Comparison of ENCODE assay signal across 8 mouse cellular contexts in genomic region chr8:107587995-107588780, GRCm38 (mm10). TPM values are rescaled to one million over a fixed set of nuclear protein-coding genes. Genes with fewer than 3 reads are reported as not detected.
DNase-seq lines count a peak whose midpoint lies in the region; ATAC-seq and TF ChIP-seq lines count a peak whose summit lies in the region.

TSS of gene Psmd7 (minus strand) at chr8:107588464.

- peak within 1 kb of the TSS; percentile 97 for H3K4me3 ChIP-seq in forebrain, embryonic 10.5 days
- peak within 1 kb of the TSS; percentile 88 for H3K4me3 ChIP-seq in heart, embryonic 15.5 days
- H3K4me3 ChIP-seq in liver, embryonic 14.5 days (ENCODE audit: insufficient read depth in 1 of 2, low read depth in 2 of 2, low read length in 2 of 2), result peak within 1 kb of the TSS; percentile 92 to 99
- peak within 1 kb of the TSS; percentile 80 for H3K4me3 ChIP-seq in neural tube, embryonic 11.5 days (ENCODE audit: low read depth, low read length)
- H3K4me3 ChIP-seq in stomach, postnatal 0 days (ENCODE audit: low read depth, low read length), result peak within 1 kb of the TSS; percentile 89

- H3K36me3 ChIP-seq in forebrain, embryonic 10.5 days (replicated peaks), result peaks cover 36% of the 10 kb centered on the region
- peaks cover 27% of the 10 kb centered on the region for H3K36me3 ChIP-seq in heart, embryonic 15.5 days
- peaks cover 31% of the 10 kb centered on the region for H3K36me3 ChIP-seq in liver, embryonic 14.5 days (replicated peaks; ENCODE audit: control insufficient read depth, insufficient read depth, low read depth)
- peaks cover 10% of the 10 kb centered on the region for H3K36me3 ChIP-seq in neural tube, embryonic 11.5 days (ENCODE audit: control insufficient read depth, insufficient read depth, low read length)
- H3K36me3 ChIP-seq in stomach, postnatal 0 days (ENCODE audit: control insufficient read depth, insufficient read depth, low read length), result peaks cover 12% of the 10 kb centered on the region

- peak within 1 kb of the TSS; percentile 93 for H3K27ac ChIP-seq in forebrain, embryonic 10.5 days
- peak within 1 kb of the TSS; percentile 82 for H3K27ac ChIP-seq in heart, embryonic 15.5 days
- peak within 1 kb of the TSS; percentile 45 for H3K27ac ChIP-seq in liver, embryonic 14.5 days
- H3K27ac ChIP-seq in neural tube, embryonic 11.5 days (ENCODE audit: low read depth, low read length), result peak within 1 kb of the TSS; percentile 28
- peak within 1 kb of the TSS; percentile 83 for H3K27ac ChIP-seq in stomach, postnatal 0 days (replicated peaks)

- H3K27me3 ChIP-seq in forebrain, embryonic 10.5 days (ENCODE audit: poor library complexity, severe bottlenecking), result no peaks in the 10 kb centered on the region
- no peaks in the 10 kb centered on the region for H3K27me3 ChIP-seq in heart, embryonic 15.5 days
- H3K27me3 ChIP-seq in liver, embryonic 14.5 days (ENCODE audit: control insufficient read depth, insufficient read depth, low read length), result no peaks in the 10 kb centered on the region
- no peaks in the 10 kb centered on the region for H3K27me3 ChIP-seq in neural tube, embryonic 11.5 days (ENCODE audit: control insufficient read depth, insufficient read depth, low read length)
- H3K27me3 ChIP-seq in stomach, postnatal 0 days (ENCODE audit: control insufficient read depth, insufficient read depth, low read length), result no peaks in the 10 kb centered on the region

- TF ChIP-seq EP300 in liver, embryonic 14.5 days (IDR thresholded peaks at IDR 0.05; ENCODE audit: low read depth), result no peak; the same call in 1 of the 2 replicates
- no peak for TF ChIP-seq EP300 in stomach, postnatal 0 days (optimal IDR thresholded peaks at IDR 0.05)

- ATAC-seq in CD4-positive, CD25-positive, alpha-beta regulatory T cell, adult 4 months, result peak; percentile 99
- ATAC-seq in heart, embryonic 15.5 days (replicated peaks; ENCODE audit: insufficient number of reproducible peaks, insufficient read depth, low FRiP score, low read depth), result peak; percentile 95
- ATAC-seq in liver, embryonic 14.5 days (ENCODE audit: insufficient read depth), result peak; percentile 95
- peak; percentile 95 for ATAC-seq in neural tube, embryonic 11.5 days (ENCODE audit: insufficient read depth, low FRiP score, low TSS enrichment)
- peak; percentile 95 for ATAC-seq in stomach, postnatal 0 days (ENCODE audit: low FRiP score, low TSS enrichment)

- 2% methylated on average over 65 of the region's 65 CpGs for WGBS in forebrain, embryonic 10.5 days
- WGBS in heart, embryonic 15.5 days, result 2% methylated on average over 65 of the region's 65 CpGs
- WGBS in liver, embryonic 14.5 days (ENCODE audit: insufficient replicate concordance), result 1% methylated on average over 65 of the region's 65 CpGs
- WGBS in neural tube, embryonic 11.5 days, result 2% methylated on average over 64 of the region's 65 CpGs
- 2% methylated on average over 46 of the region's 65 CpGs for WGBS in stomach, postnatal 0 days

- peak; percentile 84 for DNase-seq in c-Kit-negative CD71-positive TER-119-positive erythroid progenitor cells, embryonic 14.5 days (ENCODE audit: low read depth, low spot score)
- peak; percentile 96 for DNase-seq in forebrain, embryonic 10.5 days (ENCODE audit: extremely low spot score, low spot score)
- DNase-seq in kidney, postnatal 25 days, result peak; percentile 93 to 96
- DNase-seq in liver, embryonic 14.5 days (ENCODE audit: low read depth in 3 of 3, low spot score in 3 of 3), result peak; percentile 86 to 88 (median 87)
- DNase-seq in neural tube, embryonic 11.5 days (ENCODE audit: low spot score), result peak; percentile 95
- peak; percentile 96 for DNase-seq in stomach, postnatal 0 days (ENCODE audit: low spot score)

- peaks cover 17% of the 10 kb centered on the region for H3K4me1 ChIP-seq in forebrain, embryonic 10.5 days
- H3K4me1 ChIP-seq in heart, embryonic 15.5 days (replicated peaks), result peaks cover 14% of the 10 kb centered on the region
- H3K4me1 ChIP-seq in liver, embryonic 14.5 days (replicated peaks; ENCODE audit: control insufficient read depth in 2 of 2, insufficient read depth in 2 of 2, low read length in 1 of 2), result peaks cover 5 to 6% of the 10 kb centered on the region in 2 experiments
- H3K4me1 ChIP-seq in neural tube, embryonic 11.5 days (ENCODE audit: control insufficient read depth, insufficient read depth, low read length), result peaks cover 4% of the 10 kb centered on the region; the same call in 1 of the 2 replicates
- H3K4me1 ChIP-seq in stomach, postnatal 0 days (replicated peaks; ENCODE audit: control insufficient read depth, insufficient read depth), result no peaks in the 10 kb centered on the region

- peak; percentile 62 for TF ChIP-seq CTCF in liver, embryonic 14.5 days (IDR thresholded peaks at IDR 0.05; ENCODE audit: low read depth)
- TF ChIP-seq CTCF in stomach, postnatal 0 days (IDR thresholded peaks at IDR 0.05; ENCODE audit: low read depth), result peak; percentile 61

- peak within 1 kb of the TSS; percentile 92 for H3K9ac ChIP-seq in heart, embryonic 15.5 days
- H3K9ac ChIP-seq in liver, embryonic 14.5 days (replicated peaks), result peak within 1 kb of the TSS; percentile 83
- H3K9ac ChIP-seq in neural tube, embryonic 11.5 days (ENCODE audit: low read length), result peak within 1 kb of the TSS; percentile 79
- peak within 1 kb of the TSS; percentile 88 for H3K9ac ChIP-seq in stomach, postnatal 0 days (ENCODE audit: low read length)

- H3K9me3 ChIP-seq in forebrain, embryonic 10.5 days, result no peaks in the 10 kb centered on the region
- H3K9me3 ChIP-seq in heart, embryonic 15.5 days (replicated peaks), result no peaks in the 10 kb centered on the region
- H3K9me3 ChIP-seq in liver, embryonic 14.5 days (ENCODE audit: control insufficient read depth, low read length), result no peaks in the 10 kb centered on the region
- H3K9me3 ChIP-seq in neural tube, embryonic 11.5 days (ENCODE audit: control insufficient read depth, low read length), result no peaks in the 10 kb centered on the region
- no peaks in the 10 kb centered on the region for H3K9me3 ChIP-seq in stomach, postnatal 0 days (ENCODE audit: control insufficient read depth, low read length)

- peak within 1 kb of the TSS; percentile 67 for H3K4me2 ChIP-seq in heart, embryonic 15.5 days
- peak within 1 kb of the TSS; percentile 76 for H3K4me2 ChIP-seq in liver, embryonic 14.5 days (ENCODE audit: low read depth)
- H3K4me2 ChIP-seq in neural tube, embryonic 11.5 days (ENCODE audit: low read depth), result peak within 1 kb of the TSS; percentile 83
- peak within 1 kb of the TSS; percentile 63 for H3K4me2 ChIP-seq in stomach, postnatal 0 days (replicated peaks; ENCODE audit: low read depth)

RNA-seq across cellular contexts. Expression of gene Psmd7, which starts in this region (rescaled TPM):
- polyA plus RNA-seq in CD4-positive, CD25-positive, alpha-beta regulatory T cell, adult 4 months (2017; shearing (Covaris generic)), result 100 to 1,000 TPM; 116 to 125 TPM
- 344 and 357 TPM in 2 replicates for polyA plus RNA-seq in forebrain, embryonic 10.5 days (2016; fragmentation: Nextera tagmentation; extraction: Ambion mirVana)
- 156 and 179 TPM in 2 replicates for polyA plus RNA-seq in heart, embryonic 15.5 days (2015; fragmentation: Nextera tagmentation; extraction: Ambion mirVana)
- 48.3 and 77.4 TPM in 2 replicates for polyA plus RNA-seq in liver, embryonic 14.5 days (2012; rRNA removed)
- 133 and 142 TPM in 2 replicates for polyA plus RNA-seq in liver, embryonic 14.5 days (2014; fragmentation: Nextera tagmentation; extraction: Ambion mirVana)
- polyA plus RNA-seq in neural tube, embryonic 11.5 days (2014; fragmentation: Nextera tagmentation; extraction: Ambion mirVana), result 335 and 339 TPM in 2 replicates
- 180 and 186 TPM in 2 replicates for polyA plus RNA-seq in stomach, postnatal 0 days (2015; fragmentation: Nextera tagmentation; extraction: Ambion mirVana)

Comparison
In these comparisons a context has a peak if more than half of its experiments do, and no peak if none do; other contexts are left out.
1. Peak in every context shown above with its lines: DNase-seq, ATAC-seq, H3K4me3 ChIP-seq and H3K27ac ChIP-seq.
2. H3K27ac ChIP-seq: peak in every context shown above with its lines; median percentile 93 in forebrain, embryonic 10.5 days; 83 in stomach, postnatal 0 days; 82 in heart, embryonic 15.5 days; 45 in liver, embryonic 14.5 days; 28 in neural tube, embryonic 11.5 days.